Mouse (Mus musculus): ENCODE data around the gene Abca13.

GRCm38 (mm10) chr11:9536811-9537210, 345.1 kb downstream of the Abca13 start:
- no peak for TF ChIP-seq POLR2A (IDR thresholded peaks at IDR 0.05; ENCODE audit: borderline replicate concordance, control insufficient read depth, low read depth, low read length)
- TF ChIP-seq CTCF (IDR thresholded peaks at IDR 0.05; ENCODE audit: control insufficient read depth, insufficient read depth, low read length): no peak
